Mouse (Mus musculus) liver, embryonic 12.5 days (tissue): ENCODE measurements at regions not wholly inside any gene's neighbourhood (a gene's known extent, or its start where the extent isn't known, plus 50 kb on each side); places are given as distances from the start of the nearest gene placed in this dataset.
A peak's percentile ranks its signal among the peaks of the same experiment; 100 is the strongest.

ENCODE experiments used
- ATAC-seq: fragments of 200-750 bp; cut with Nextera tagmentation; 2 replicates; pipeline ENCODE4 v1.8.0; 2017; ENCODE audit warnings: moderate number of reproducible peaks, mild to moderate bottlenecking, moderate library complexity
- H3K27ac ChIP-seq: fragments of 300-500 bp; sonication (generic); 2 replicates; pipeline ENCODE4 v1.5.1; 2016; ENCODE audit warnings: mild to moderate bottlenecking
- H3K27me3 ChIP-seq: fragments of 300-500 bp; sonication (generic); replicated peaks from 2 replicates; pipeline ENCODE4 v1.6.1; 2016; ENCODE audit warnings: mild to moderate bottlenecking, moderate library complexity
- H3K36me3 ChIP-seq: fragments of 300-500 bp; sonication (generic); 2 replicates; pipeline ENCODE4 v1.6.1; 2016; ENCODE audit warnings: mild to moderate bottlenecking, moderate library complexity
- H3K4me1 ChIP-seq: fragments of 300-500 bp; sonication (generic); 2 replicates; pipeline ENCODE4 v1.6.1; 2016
- H3K4me2 ChIP-seq: fragments of 300-500 bp; sonication (generic); 2 replicates; pipeline ENCODE4 v1.6.1; 2016; ENCODE audit warnings: mild to moderate bottlenecking, moderate library complexity
- H3K4me3 ChIP-seq: fragments of 300-500 bp; sonication (generic); 2 replicates; pipeline ENCODE4 v1.5.1; 2016; ENCODE audit warnings: mild to moderate bottlenecking, moderate library complexity
- H3K9ac ChIP-seq: fragments of 300-500 bp; sonication (generic); 2 replicates; pipeline ENCODE4 v1.6.1; 2016; ENCODE audit warnings: mild to moderate bottlenecking, moderate library complexity
- H3K9me3 ChIP-seq: fragments of 300-500 bp; sonication (generic); replicated peaks from 2 replicates; pipeline ENCODE4 v1.6.1; 2016; ENCODE audit warnings: mild to moderate bottlenecking, moderate library complexity
- WGBS: fragments of 180-500 bp; shearing (Covaris S2); methylation state at CpG from one replicate; pipeline ENCODE4 v1.1.7; 2016; ENCODE audit not compliant: insufficient replicate concordance; 5-methylcytosine and 5-hydroxymethylcytosine counted together

- Histone ChIP-seq H3K4me2 (no peak overlapping the region), H3K27ac (no peak overlapping the region), H3K27me3 (no peaks in the 10 kb centered on the region), H3K9me3 (no peaks in the 10 kb centered on the region), H3K4me1 (0 out of 2 replicates have a peak, but pooled peaks cover 4% of the 10 kb centered on the region), H3K4me3 (no peak overlapping the region), H3K36me3 (no peaks in the 10 kb centered on the region), H3K9ac (no peak overlapping the region)
- no peak for ATAC-seq
- 50% methylated on average over 5 of the region's 5 CpGs for WGBS
Observed at GRCm38 (mm10) chr10:126815730-126816129, 85.4 kb downstream of the Atp23 start.

DNA sequence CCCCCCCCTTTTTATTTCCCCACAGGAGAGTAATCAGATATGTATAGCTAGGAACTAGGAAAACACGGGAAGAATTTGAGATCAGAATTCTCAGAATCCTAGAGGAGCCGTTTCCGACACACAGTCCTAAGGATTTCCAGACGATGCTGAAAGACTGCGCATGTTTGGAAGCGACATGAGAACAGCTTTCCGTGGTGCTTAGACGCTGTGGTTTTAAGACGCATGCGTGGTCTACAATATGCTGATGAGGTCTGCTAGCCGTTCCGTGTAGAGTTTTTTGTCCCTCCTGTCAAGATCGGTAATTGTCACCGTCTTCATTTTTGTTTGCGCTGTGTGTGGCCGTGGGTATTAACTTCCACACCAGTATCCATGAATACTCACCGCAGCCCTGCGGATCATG lies 86.2 kb downstream of the Atp23 start:
- H3K27ac ChIP-seq: no peak overlapping the region
- H3K9ac ChIP-seq: no peak overlapping the region
- no peak for ATAC-seq
- no peaks in the 10 kb centered on the region for H3K27me3 ChIP-seq
- no peak overlapping the region for H3K4me2 ChIP-seq
- no peaks in the 10 kb centered on the region for H3K9me3 ChIP-seq
- no peaks in the 10 kb centered on the region for H3K36me3 ChIP-seq
- WGBS: 85% methylated on average over 18 of the region's 18 CpGs
- H3K4me1 ChIP-seq: 0 out of 2 replicates have a peak, but pooled peaks cover 4% of the 10 kb centered on the region
- H3K4me3 ChIP-seq: no peak overlapping the region

GRCm38 (mm10) chr10:126813051-126813593 lies 88.0 kb downstream of the Atp23 start:
- H3K36me3 ChIP-seq: no peaks in the 10 kb centered on the region
- WGBS: 74% methylated on average over 6 of the region's 6 CpGs
- ATAC-seq: no peak
- H3K4me3 ChIP-seq: no peak overlapping the region
- H3K27ac ChIP-seq: no peak overlapping the region
- H3K9ac ChIP-seq: no peak overlapping the region
- 0 out of 2 replicates have a peak, but pooled peaks cover 4% of the 10 kb centered on the region for H3K4me1 ChIP-seq
- no peaks in the 10 kb centered on the region for H3K9me3 ChIP-seq
- no peaks in the 10 kb centered on the region for H3K27me3 ChIP-seq
- H3K4me2 ChIP-seq: no peak overlapping the region

DNA sequence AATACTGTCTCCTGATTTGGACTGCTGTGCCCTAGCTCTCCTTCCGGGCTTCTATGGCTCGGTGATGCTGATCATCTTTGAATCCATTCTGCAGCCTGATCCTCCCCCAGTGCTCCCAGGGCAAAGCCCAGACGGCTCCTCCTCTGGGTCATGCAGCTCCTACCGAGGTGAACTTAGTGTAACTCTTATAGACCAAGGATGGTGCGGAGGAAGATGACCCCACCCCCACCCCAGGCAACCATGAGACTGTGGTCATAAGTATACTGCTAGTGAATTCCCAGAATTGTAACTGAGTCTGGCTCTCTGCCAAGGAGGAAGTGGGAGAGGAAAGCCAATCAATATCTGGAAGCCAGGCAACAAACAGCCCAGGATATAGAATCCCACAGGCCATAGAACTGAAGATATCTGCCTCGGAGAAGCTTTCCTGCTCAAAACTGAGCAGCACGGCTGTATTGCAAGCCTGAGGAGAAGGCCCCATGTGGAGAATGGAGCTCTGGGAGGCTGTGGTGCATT lies 88.9 kb downstream of the Atp23 start:
- no peaks in the 10 kb centered on the region for H3K27me3 ChIP-seq
- WGBS: 56% methylated on average over 7 of the region's 7 CpGs
- no peak overlapping the region for H3K27ac ChIP-seq
- H3K4me1 ChIP-seq: 0 out of 2 replicates have a peak, but pooled peaks cover 4% of the 10 kb centered on the region
- H3K4me2 ChIP-seq: no peak overlapping the region
- no peak overlapping the region for H3K9ac ChIP-seq
- no peaks in the 10 kb centered on the region for H3K9me3 ChIP-seq
- no peaks in the 10 kb centered on the region for H3K36me3 ChIP-seq
- H3K4me3 ChIP-seq: no peak overlapping the region
- ATAC-seq: no peak

- WGBS: 63% methylated on average over 11 of the region's 11 CpGs
- ATAC-seq: no peak
Observed at GRCm38 (mm10) chr10:126810346-126811095, 90.6 kb downstream of the Atp23 start.

GRCm38 (mm10) chr10:126809587-126809986 lies 91.6 kb downstream of the Atp23 start:
- H3K9ac ChIP-seq: no peak overlapping the region
- ATAC-seq: no peak

More at GRCm38 (mm10) chr10:126810346-126811095, 90.6 kb downstream of the Atp23 start:
- no peak overlapping the region for H3K9ac ChIP-seq
- peak overlapping the region; percentile 47 for H3K4me2 ChIP-seq
- H3K4me3 ChIP-seq: no peak overlapping the region
- H3K4me1 ChIP-seq: 0 out of 2 replicates have a peak, but pooled peaks cover 4% of the 10 kb centered on the region
- no peaks in the 10 kb centered on the region for H3K36me3 ChIP-seq
- no peaks in the 10 kb centered on the region for H3K27me3 ChIP-seq
- 0 out of 2 replicates have a peak, but pooled peaks cover 4% of the 10 kb centered on the region for H3K9me3 ChIP-seq
- no peak overlapping the region for H3K27ac ChIP-seq

DNA sequence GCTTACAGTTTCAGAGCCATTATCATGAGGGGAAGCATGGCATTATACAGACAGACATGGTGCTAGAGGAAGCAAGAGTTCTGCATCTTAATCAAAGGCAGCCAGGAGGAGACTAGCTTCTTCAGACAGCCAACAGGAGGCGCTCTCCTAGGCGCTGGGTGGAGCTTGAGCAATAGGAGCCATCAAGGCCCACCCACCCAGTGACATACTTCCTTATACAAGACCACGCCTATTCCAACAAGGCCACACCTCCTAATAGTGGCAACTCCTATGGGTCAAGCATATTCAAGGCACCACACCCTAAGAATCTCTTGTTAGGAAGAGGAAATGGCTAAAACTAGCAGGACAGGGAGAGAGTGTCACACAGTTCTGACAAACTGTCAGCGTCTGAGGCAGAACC lies 94.3 kb downstream of the Atp23 start:
- 0 out of 2 replicates have a peak, but pooled peaks cover 4% of the 10 kb centered on the region for H3K9me3 ChIP-seq
- no peak overlapping the region for H3K4me3 ChIP-seq
- 56% methylated on average over 4 of the region's 4 CpGs for WGBS
- no peaks in the 10 kb centered on the region for H3K27me3 ChIP-seq
- no peak overlapping the region for H3K27ac ChIP-seq
- H3K4me1 ChIP-seq: no peaks in the 10 kb centered on the region
- ATAC-seq: no peak
- no peak overlapping the region for H3K4me2 ChIP-seq
- H3K9ac ChIP-seq: no peak overlapping the region
- no peaks in the 10 kb centered on the region for H3K36me3 ChIP-seq

More at GRCm38 (mm10) chr10:126809587-126809986, 91.6 kb downstream of the Atp23 start:
- Histone ChIP-seq H3K4me2 (peak overlapping the region; percentile 47), H3K36me3 (no peaks in the 10 kb centered on the region), H3K9me3 (0 out of 2 replicates have a peak, but pooled peaks cover 4% of the 10 kb centered on the region), H3K4me3 (peak overlapping the region; percentile 24), H3K4me1 (0 out of 2 replicates have a peak, but pooled peaks cover 4% of the 10 kb centered on the region), H3K27me3 (no peaks in the 10 kb centered on the region), H3K27ac (no peak overlapping the region)
- 42% methylated on average over 17 of the region's 17 CpGs for WGBS

GRCm38 (mm10) chr10:126802732-126803131 lies 98.4 kb downstream of the Atp23 start:
- no peak for ATAC-seq
- Histone ChIP-seq H3K4me1 (no peaks in the 10 kb centered on the region), H3K27me3 (no peaks in the 10 kb centered on the region), H3K4me2 (no peak overlapping the region), H3K9me3 (0 out of 2 replicates have a peak, but pooled peaks cover 4% of the 10 kb centered on the region), H3K9ac (no peak overlapping the region), H3K36me3 (no peaks in the 10 kb centered on the region), H3K27ac (no peak overlapping the region), H3K4me3 (no peak overlapping the region)
- 34% methylated on average over 4 of the region's 4 CpGs for WGBS

DNA sequence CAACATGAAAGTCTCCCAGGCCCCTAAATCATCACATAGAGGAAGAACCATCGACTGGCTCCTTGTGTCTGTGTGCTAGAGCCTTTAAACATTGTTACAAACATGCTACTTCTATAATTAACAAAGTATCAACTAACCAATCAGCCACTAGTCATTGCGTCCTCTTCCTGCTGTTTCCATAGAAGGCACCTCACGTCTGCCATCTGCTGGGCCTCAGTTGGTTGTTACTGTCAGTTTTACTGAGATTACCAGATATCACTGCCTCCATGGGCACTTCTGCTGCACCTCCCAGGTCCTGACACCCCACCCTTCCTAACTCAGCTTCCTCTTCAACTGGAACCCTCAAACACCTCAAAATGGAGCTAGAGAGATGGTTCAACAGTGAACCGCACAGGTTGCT lies 101.8 kb downstream of the Atp23 start:
- H3K9ac ChIP-seq: no peak overlapping the region
- H3K4me2 ChIP-seq: no peak overlapping the region
- no peaks in the 10 kb centered on the region for H3K9me3 ChIP-seq
- ATAC-seq: no peak
- no peak overlapping the region for H3K4me3 ChIP-seq
- H3K36me3 ChIP-seq: no peaks in the 10 kb centered on the region
- no peaks in the 10 kb centered on the region for H3K4me1 ChIP-seq
- no peaks in the 10 kb centered on the region for H3K27me3 ChIP-seq
- WGBS: 36% methylated on average over 4 of the region's 4 CpGs
- no peak overlapping the region for H3K27ac ChIP-seq

DNA sequence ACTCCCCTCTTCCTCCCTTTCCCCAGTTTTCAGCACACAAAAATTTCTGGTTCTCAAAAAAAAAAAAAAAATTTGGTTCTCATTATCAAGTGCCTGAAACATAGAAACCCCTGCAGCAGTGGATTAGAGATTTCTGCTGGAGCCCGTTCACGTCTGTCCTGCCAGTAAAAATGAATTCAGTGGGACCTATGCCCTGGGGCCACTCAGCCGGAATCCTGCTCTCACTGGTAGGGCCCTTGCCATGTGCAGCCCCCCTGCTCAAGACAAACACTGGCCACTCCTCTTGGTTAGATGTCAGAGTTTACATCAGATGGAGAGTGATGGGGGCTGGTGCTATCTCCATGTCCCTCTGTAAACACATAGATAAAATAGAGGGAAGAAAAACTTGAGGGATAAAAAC lies 108.0 kb downstream of the Atp23 start:
- Histone ChIP-seq H3K4me1 (no peaks in the 10 kb centered on the region), H3K4me3 (no peak overlapping the region), H3K4me2 (no peak overlapping the region), H3K27me3 (no peaks in the 10 kb centered on the region), H3K9ac (no peak overlapping the region), H3K9me3 (no peaks in the 10 kb centered on the region), H3K36me3 (no peaks in the 10 kb centered on the region), H3K27ac (no peak overlapping the region)
- ATAC-seq: no peak
- 61% methylated on average over 3 of the region's 3 CpGs for WGBS

GRCm38 (mm10) chr10:126792371-126792835 lies 108.8 kb downstream of the Atp23 start:
- Histone ChIP-seq H3K27me3 (no peaks in the 10 kb centered on the region), H3K27ac (no peak overlapping the region), H3K9ac (no peak overlapping the region), H3K4me1 (no peaks in the 10 kb centered on the region), H3K36me3 (no peaks in the 10 kb centered on the region), H3K4me2 (no peak overlapping the region), H3K9me3 (no peaks in the 10 kb centered on the region), H3K4me3 (no peak overlapping the region)
- ATAC-seq: no peak
- 68% methylated on average over 10 of the region's 10 CpGs for WGBS

- Histone ChIP-seq H3K9me3 (no peaks in the 10 kb centered on the region), H3K36me3 (no peaks in the 10 kb centered on the region), H3K27me3 (no peaks in the 10 kb centered on the region), H3K4me2 (no peak overlapping the region), H3K27ac (no peak overlapping the region), H3K9ac (no peak overlapping the region), H3K4me3 (no peak overlapping the region), H3K4me1 (no peaks in the 10 kb centered on the region)
- ATAC-seq: no peak
- WGBS: 72% methylated on average over 5 of the region's 5 CpGs
Observed at GRCm38 (mm10) chr10:126788277-126788676, 112.9 kb downstream of the Atp23 start.
